Mouse (Mus musculus) ES-Bruce4 (cell line): Measurements from ENCODE around the gene Igf1r. TPM values are rescaled to one million over a fixed set of nuclear protein-coding genes. Genes with fewer than 3 reads are reported as not detected.

ENCODE experiments used
- H3K27ac ChIP-seq: 2 replicates; pipeline ENCODE4 v1.5.1; 2012; ENCODE audit warnings: low read length, inconsistent platforms; ENCODE audit not compliant: insufficient read depth
- H3K27me3 ChIP-seq: 2 replicates; pipeline ENCODE4 v1.6.1; 2012; ENCODE audit warnings: mild to moderate bottlenecking, low read length, inconsistent platforms; ENCODE audit not compliant: control insufficient read depth, poor library complexity, insufficient read depth, severe bottlenecking
- H3K36me3 ChIP-seq: 2 replicates; pipeline ENCODE4 v1.6.1; 2012; ENCODE audit warnings: inconsistent platforms, mild to moderate bottlenecking, low read length, moderate library complexity; ENCODE audit not compliant: control insufficient read depth, poor library complexity, insufficient read depth, severe bottlenecking
- H3K4me1 ChIP-seq: one replicate; pipeline ENCODE4 v1.8.1; 2011; ENCODE audit warnings: low read length; ENCODE audit not compliant: control insufficient read depth, insufficient read depth
- H3K4me3 ChIP-seq: 2 replicates; pipeline ENCODE4 v1.5.1; 2011; ENCODE audit warnings: low read depth, mild to moderate bottlenecking, low read length
- H3K9ac ChIP-seq: 2 replicates; pipeline ENCODE4 v1.6.1; 2012; ENCODE audit warnings: low read depth, mild to moderate bottlenecking, inconsistent platforms; ENCODE audit not compliant: poor library complexity, severe bottlenecking
- H3K9me3 ChIP-seq: replicated peaks from 2 replicates; pipeline ENCODE4 v1.6.1; 2012; ENCODE audit warnings: mild to moderate bottlenecking, low read length, inconsistent platforms; ENCODE audit not compliant: control insufficient read depth, poor library complexity, insufficient read depth, severe bottlenecking
- CTCF ChIP-seq: IDR thresholded peaks from one replicate; pipeline ENCODE4 v1.8.1; 2011; ENCODE audit warnings: low read depth, low read length
- EP300 ChIP-seq: IDR thresholded peaks from 2 replicates; pipeline ENCODE4 v1.6.1; 2011; ENCODE audit warnings: low read depth, low read length; ENCODE audit not compliant: insufficient read depth
- POLR2A ChIP-seq: IDR thresholded peaks from one replicate; pipeline ENCODE4 v1.8.1; 2011; ENCODE audit warnings: low read length; ENCODE audit not compliant: insufficient read depth
- polyA plus RNA-seq: library from polyadenylated mRNA; stranded (reverse); fragments of >200 nt; gene quantifications from 2 replicates; pipeline ENCODE4 v1.2.4, GENCODE M21; 2011; ENCODE audit warnings: low read depth; ENCODE audit not compliant: missing spikeins, insufficient read depth, insufficient read length

The Igf1r gene
- polyA plus RNA-seq: 58.4 and 62.0 TPM in 2 replicates

- Histone ChIP-seq H3K4me1 (peaks cover 4% of the 10 kb centered on the region), H3K27ac (no peak within 1 kb of the TSS; the same call in 1 of the 2 replicates), H3K9me3 (no peaks in the 10 kb centered on the region), H3K27me3 (no peaks in the 10 kb centered on the region; the same call in none of the 2 replicates), H3K4me3 (peak within 1 kb of the TSS; percentile 98), H3K9ac (peak within 1 kb of the TSS; percentile 98), H3K36me3 (no peaks in the 10 kb centered on the region)
- TF ChIP-seq EP300: no peak
- TF ChIP-seq CTCF: no peak
- no peak for TF ChIP-seq POLR2A
Observed at GRCm38 (mm10) chr7:67952777-67953700, at the start of gene Igf1r. Gene Igf1r, plus strand, starts transcription at chr7:67952827.

- Histone ChIP-seq H3K4me1 (no peaks in the 10 kb centered on the region), H3K27me3 (no peaks in the 10 kb centered on the region; the same call in 1 of the 2 replicates), H3K9me3 (no peaks in the 10 kb centered on the region), H3K27ac (no peak overlapping the region), H3K4me3 (no peak overlapping the region), H3K9ac (no peak overlapping the region), H3K36me3 (no peaks in the 10 kb centered on the region)
- TF ChIP-seq POLR2A (no peak), CTCF (no peak), EP300 (no peak)
Observed at GRCm38 (mm10) chr7:67906358-67906757, 46.3 kb upstream of the Igf1r start.

GRCm38 (mm10) chr7:67907786-67908400 lies 44.7 kb upstream of the Igf1r start:
- no peak overlapping the region for H3K27ac ChIP-seq
- H3K9ac ChIP-seq: no peak overlapping the region
- TF ChIP-seq EP300 (no peak), CTCF (no peak), POLR2A (no peak)
- H3K36me3 ChIP-seq: no peaks in the 10 kb centered on the region
- no peak overlapping the region for H3K4me3 ChIP-seq
- H3K9me3 ChIP-seq: no peaks in the 10 kb centered on the region
- H3K4me1 ChIP-seq: no peaks in the 10 kb centered on the region
- no peaks in the 10 kb centered on the region; the same call in 1 of the 2 replicates for H3K27me3 ChIP-seq

- H3K4me1 ChIP-seq: no peaks in the 10 kb centered on the region
- no peak for TF ChIP-seq EP300
- TF ChIP-seq CTCF: no peak
- TF ChIP-seq POLR2A: no peak
- H3K27me3 ChIP-seq: no peaks in the 10 kb centered on the region
- no peaks in the 10 kb centered on the region for H3K36me3 ChIP-seq
- no peak overlapping the region for H3K27ac ChIP-seq
- H3K9me3 ChIP-seq: no peaks in the 10 kb centered on the region
- no peak overlapping the region for H3K4me3 ChIP-seq
- no peak overlapping the region for H3K9ac ChIP-seq
Observed at GRCm38 (mm10) chr7:67910528-67910927, 42.1 kb upstream of the Igf1r start.

- no peaks in the 10 kb centered on the region for H3K4me1 ChIP-seq
- no peak overlapping the region for H3K4me3 ChIP-seq
- no peaks in the 10 kb centered on the region for H3K27me3 ChIP-seq
- H3K9me3 ChIP-seq: no peaks in the 10 kb centered on the region
- H3K36me3 ChIP-seq: no peaks in the 10 kb centered on the region
- H3K27ac ChIP-seq: no peak overlapping the region
- H3K9ac ChIP-seq: no peak overlapping the region
- TF ChIP-seq POLR2A (no peak), EP300 (no peak), CTCF (no peak)
Observed at GRCm38 (mm10) chr7:67910947-67911346, 41.7 kb upstream of the Igf1r start.
